Mouse (Mus musculus) forebrain, embryonic 14.5 days (tissue): ENCODE measurements around the gene Tmem263. TPM values are rescaled to one million over a fixed set of nuclear protein-coding genes. Genes with fewer than 3 reads are reported as not detected.

ENCODE experiments used
- ATAC-seq: fragments of 200-750 bp; cut with Nextera tagmentation; 2 replicates; pipeline ENCODE4 v1.8.0; 2017; ENCODE audit warnings: mild to moderate bottlenecking, moderate library complexity
- DNase-seq: peaks from one replicate; pipeline ENCODE4 v3.0.0-alpha.2; 2015; ENCODE audit warnings: low spot score
- H3K27ac ChIP-seq: fragments of 300-500 bp; sonication (generic); 2 replicates; pipeline ENCODE4 v1.5.1; 2014; ENCODE audit warnings: low read depth, mild to moderate bottlenecking, control low read depth, low read length, moderate library complexity
- H3K27me3 ChIP-seq: fragments of 300-500 bp; sonication (generic); replicated peaks from 2 replicates; pipeline ENCODE4 v1.6.1; 2014; ENCODE audit warnings: low read length, control low read depth, mixed read lengths; ENCODE audit not compliant: control insufficient read depth, insufficient read depth
- H3K36me3 ChIP-seq: fragments of 300-500 bp; sonication (generic); 2 replicates; pipeline ENCODE4 v1.6.1; 2014; ENCODE audit warnings: low read length, control low read depth; ENCODE audit not compliant: control insufficient read depth, insufficient read depth
- H3K4me1 ChIP-seq: fragments of 300-500 bp; sonication (generic); 2 replicates; pipeline ENCODE4 v1.6.1; 2014; ENCODE audit warnings: antibody characterized with exemption, low read length, control low read depth; ENCODE audit not compliant: control insufficient read depth, insufficient read depth
- H3K4me2 ChIP-seq: fragments of 300-500 bp; sonication (generic); 2 replicates; pipeline ENCODE4 v1.6.1; 2014; ENCODE audit warnings: mild to moderate bottlenecking, control low read depth, low read length
- H3K4me3 ChIP-seq: fragments of 300-500 bp; sonication (generic); 2 replicates; pipeline ENCODE4 v1.5.1; 2014; ENCODE audit warnings: low read depth, low read length, control low read depth
- H3K9ac ChIP-seq: fragments of 300-500 bp; sonication (generic); 2 replicates; pipeline ENCODE4 v1.6.1; 2014; ENCODE audit warnings: mild to moderate bottlenecking, low read length, control low read depth, moderate library complexity
- H3K9me3 ChIP-seq: fragments of 300-500 bp; sonication (generic); replicated peaks from 2 replicates; pipeline ENCODE4 v1.6.1; 2016; ENCODE audit warnings: low read length, control low read depth, mixed read lengths; ENCODE audit not compliant: control insufficient read depth
- WGBS: fragments of 180-500 bp; shearing (Covaris S2); extraction: QIAGEN DNeasy Blood & Tissue Kit; methylation state at CpG from one replicate; pipeline ENCODE4 v1.1.7; 2014; 5-methylcytosine and 5-hydroxymethylcytosine counted together
- polyA plus RNA-seq: library from polyadenylated mRNA; unstranded; fragments of >200 nt; fragmentation: Nextera tagmentation; extraction: Ambion mirVana; gene quantifications from 2 replicates; pipeline ENCODE4 v1.2.1, GENCODE M21; 2014

Gene Tmem263
- polyA plus RNA-seq, 1 experiment from 2014 or later = 31.4 TPM

GRCm38 (mm10) chr10:85128453-85128852 is 26.0 kb downstream of the Tmem263 start:
- Histone ChIP-seq H3K27me3 (no peaks in the 10 kb centered on the region), H3K27ac (0 out of 2 replicates have a peak overlapping the region, but pooled peaks have one; percentile 14), H3K9ac (peak overlapping the region; percentile 49), H3K9me3 (no peaks in the 10 kb centered on the region), H3K4me2 (peak overlapping the region; percentile 72), H3K36me3 (peaks cover 13% of the 10 kb centered on the region; the same call in 1 of the 2 replicates), H3K4me1 (peaks cover 10% of the 10 kb centered on the region), H3K4me3 (peak overlapping the region; percentile 58; the same call in 1 of the 2 replicates)
- DNase-seq (no peak), ATAC-seq (peak; percentile 9; the same call in 1 of the 2 replicates)
- WGBS = 20% methylated on average over 7 of the region's 7 CpGs

- Histone ChIP-seq H3K27ac (no peak overlapping the region), H3K27me3 (no peaks in the 10 kb centered on the region), H3K9ac (no peak overlapping the region), H3K4me1 (no peaks in the 10 kb centered on the region), H3K36me3 (peaks cover 10% of the 10 kb centered on the region; the same call in 1 of the 2 replicates), H3K9me3 (no peaks in the 10 kb centered on the region), H3K4me3 (no peak overlapping the region), H3K4me2 (no peak overlapping the region)
- DNase-seq = no peak
- ATAC-seq = no peak
- WGBS = 94% methylated on average over 6 of the region's 6 CpGs
Observed at GRCm38 (mm10) chr10:85136573-85136972, 34.1 kb downstream of the Tmem263 start.

- Histone ChIP-seq H3K9me3 (no peaks in the 10 kb centered on the region), H3K9ac (no peak overlapping the region), H3K4me1 (no peaks in the 10 kb centered on the region), H3K36me3 (peaks cover 31% of the 10 kb centered on the region), H3K4me2 (no peak overlapping the region), H3K27me3 (no peaks in the 10 kb centered on the region), H3K4me3 (no peak overlapping the region), H3K27ac (no peak overlapping the region)
- DNase-seq (no peak), ATAC-seq (no peak)
- 91% methylated on average over 9 of the region's 9 CpGs for WGBS
Observed at GRCm38 (mm10) chr10:85141465-85141864, 39.0 kb downstream of the Tmem263 start.

GRCm38 (mm10) chr10:85146282-85146681 is 43.9 kb downstream of the Tmem263 start:
- DNase-seq (no peak), ATAC-seq (no peak)
- 93% methylated on average over 14 of the region's 14 CpGs for WGBS
- Histone ChIP-seq H3K27ac (no peak overlapping the region), H3K9me3 (no peaks in the 10 kb centered on the region), H3K27me3 (no peaks in the 10 kb centered on the region), H3K36me3 (peaks cover 43% of the 10 kb centered on the region), H3K9ac (no peak overlapping the region), H3K4me1 (no peaks in the 10 kb centered on the region), H3K4me2 (no peak overlapping the region), H3K4me3 (no peak overlapping the region)

GRCm38 (mm10) chr10:85149226-85149625 is 46.8 kb downstream of the Tmem263 start:
- Histone ChIP-seq H3K4me1 (no peaks in the 10 kb centered on the region), H3K4me2 (no peak overlapping the region), H3K27ac (no peak overlapping the region), H3K9me3 (no peaks in the 10 kb centered on the region), H3K9ac (no peak overlapping the region), H3K36me3 (peaks cover 23% of the 10 kb centered on the region), H3K27me3 (no peaks in the 10 kb centered on the region), H3K4me3 (no peak overlapping the region)
- DNase-seq (no peak), ATAC-seq (no peak)
- WGBS = 88% methylated on average over 5 of the region's 5 CpGs

GRCm38 (mm10) chr10:85154195-85154594 is 51.8 kb downstream of the Tmem263 start:
- Histone ChIP-seq H3K4me1 (no peaks in the 10 kb centered on the region), H3K27ac (no peak overlapping the region), H3K27me3 (no peaks in the 10 kb centered on the region), H3K4me3 (no peak overlapping the region), H3K9me3 (no peaks in the 10 kb centered on the region), H3K9ac (no peak overlapping the region), H3K4me2 (no peak overlapping the region), H3K36me3 (0 out of 2 replicates have a peak, but pooled peaks cover 3% of the 10 kb centered on the region)
- WGBS = 10% methylated on average over 2 of the region's 2 CpGs
- peak; percentile 76 for DNase-seq
- no peak for ATAC-seq

- Histone ChIP-seq H3K9me3 (no peaks in the 10 kb centered on the region), H3K36me3 (no peaks in the 10 kb centered on the region), H3K9ac (no peak overlapping the region), H3K4me1 (no peaks in the 10 kb centered on the region), H3K4me3 (no peak overlapping the region), H3K4me2 (no peak overlapping the region), H3K27ac (no peak overlapping the region), H3K27me3 (no peaks in the 10 kb centered on the region)
- DNase-seq (no peak), ATAC-seq (no peak)
- WGBS = 90% methylated on average over 7 of the region's 7 CpGs
Observed at GRCm38 (mm10) chr10:85157451-85157850, 55.0 kb downstream of the Tmem263 start.

GRCm38 (mm10) chr10:85159989-85160619 is 57.7 kb downstream of the Tmem263 start:
- no peak overlapping the region for H3K4me2 ChIP-seq
- no peaks in the 10 kb centered on the region for H3K4me1 ChIP-seq
- H3K4me3 ChIP-seq = no peak overlapping the region
- H3K36me3 ChIP-seq = no peaks in the 10 kb centered on the region
- no peak overlapping the region for H3K9ac ChIP-seq
- DNase-seq = no peak
- H3K9me3 ChIP-seq = no peaks in the 10 kb centered on the region
- no peak overlapping the region for H3K27ac ChIP-seq
- ATAC-seq = no peak
- no peaks in the 10 kb centered on the region for H3K27me3 ChIP-seq
- WGBS = 95% methylated on average over 1 of the region's 1 CpGs

- Histone ChIP-seq H3K36me3 (no peaks in the 10 kb centered on the region), H3K4me3 (no peak overlapping the region), H3K27me3 (no peaks in the 10 kb centered on the region), H3K4me2 (no peak overlapping the region), H3K4me1 (no peaks in the 10 kb centered on the region), H3K9me3 (no peaks in the 10 kb centered on the region), H3K9ac (no peak overlapping the region), H3K27ac (no peak overlapping the region)
- ATAC-seq (no peak), DNase-seq (peak; percentile 47)
- WGBS = 81% methylated on average over 5 of the region's 5 CpGs
Observed at GRCm38 (mm10) chr10:85161745-85162351, 59.4 kb downstream of the Tmem263 start.
